In the genomic region with DNA sequence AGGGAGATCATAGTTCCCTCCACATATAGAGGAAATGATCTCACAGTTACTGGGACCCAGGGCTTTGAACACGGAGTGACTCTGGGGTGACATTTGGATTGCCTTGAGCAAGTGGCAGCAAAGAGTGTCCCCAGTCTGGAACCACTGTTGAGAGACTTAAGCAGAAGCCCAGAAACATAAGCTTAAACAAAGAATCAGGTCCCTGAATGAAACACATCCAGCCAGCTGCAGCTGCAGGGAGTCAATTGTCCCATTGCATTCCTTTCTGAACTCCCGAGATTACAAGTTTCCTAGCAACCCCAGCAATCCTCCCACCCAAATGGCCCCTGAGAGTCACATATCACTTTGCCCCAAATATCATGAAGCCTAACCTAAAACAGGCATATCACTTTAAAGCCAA, we compare ENCODE assay signal across 13 mouse cellular contexts.
DNase-seq lines count a peak whose midpoint lies in the region; ATAC-seq and TF ChIP-seq lines count a peak whose summit lies in the region.
"Had no signal": no experiment of that assay in that cellular context is flagged by ENCODE, and none has a peak within 500 bp of the region (broad histone marks: within the 10 kb centered on the region; RNA-seq: fewer than 3 reads in every experiment).

No protein-coding gene starts in this region.

- H3K9ac ChIP-seq in hindbrain, embryonic 11.5 days (ENCODE audit: low read depth, low read length), result no peak overlapping the region
- no peak overlapping the region for H3K9ac ChIP-seq in hindbrain, postnatal 0 days (replicated peaks; ENCODE audit: low read length)
- no peak overlapping the region for H3K9ac ChIP-seq in neural tube, embryonic 15.5 days (replicated peaks)
- no peak overlapping the region for H3K9ac ChIP-seq in embryonic facial prominence, embryonic 12.5 days
- H3K9ac ChIP-seq in neural tube, embryonic 11.5 days (ENCODE audit: low read length), result no peak overlapping the region

- no peak for TF ChIP-seq CTCF in hindbrain, postnatal 0 days (IDR thresholded peaks at IDR 0.05; ENCODE audit: low read depth)

- ATAC-seq in hindbrain, embryonic 11.5 days (ENCODE audit: low FRiP score), result peak; percentile 46
- ATAC-seq in hindbrain, postnatal 0 days, result no peak
- no peak for ATAC-seq in neural tube, embryonic 15.5 days (ENCODE audit: low FRiP score)
- 0 out of 2 replicates have a peak, but pooled peaks have one; percentile 1 for ATAC-seq in embryonic facial prominence, embryonic 12.5 days (ENCODE audit: insufficient number of reproducible peaks, insufficient read depth, low FRiP score, low TSS enrichment)
- peak; percentile 42; the same call in 1 of the 2 replicates for ATAC-seq in neural tube, embryonic 11.5 days (ENCODE audit: insufficient read depth, low FRiP score, low TSS enrichment)
- ATAC-seq: intestine, embryonic 16.5 days had no signal

- H3K36me3 ChIP-seq in hindbrain, embryonic 11.5 days (ENCODE audit: control insufficient read depth, insufficient read depth, low read length), result no peaks in the 10 kb centered on the region
- no peaks in the 10 kb centered on the region for H3K36me3 ChIP-seq in hindbrain, postnatal 0 days (ENCODE audit: insufficient read depth, low read length)
- no peaks in the 10 kb centered on the region for H3K36me3 ChIP-seq in neural tube, embryonic 15.5 days
- no peaks in the 10 kb centered on the region for H3K36me3 ChIP-seq in embryonic facial prominence, embryonic 12.5 days
- H3K36me3 ChIP-seq in neural tube, embryonic 11.5 days (ENCODE audit: control insufficient read depth, insufficient read depth, low read length), result no peaks in the 10 kb centered on the region

- no peak overlapping the region for H3K27ac ChIP-seq in hindbrain, embryonic 11.5 days (ENCODE audit: low read depth, low read length)
- H3K27ac ChIP-seq in hindbrain, postnatal 0 days, result no peak overlapping the region
- no peak overlapping the region for H3K27ac ChIP-seq in neural tube, embryonic 15.5 days (replicated peaks)
- 0 out of 2 replicates have a peak overlapping the region, but pooled peaks have one; percentile 41 for H3K27ac ChIP-seq in embryonic facial prominence, embryonic 12.5 days
- H3K27ac ChIP-seq in neural tube, embryonic 11.5 days (ENCODE audit: low read depth, low read length), result no peak overlapping the region

- DNase-seq in hindbrain, embryonic 11.5 days (ENCODE audit: low spot score), result peak; percentile 45
- no peak for DNase-seq in hindbrain, postnatal 0 days (ENCODE audit: low spot score)
- DNase-seq in neural tube, embryonic 10.5 days (ENCODE audit: extremely low spot score, low spot score), result peak; percentile 32
- DNase-seq in neural tube, embryonic 11.5 days (ENCODE audit: low spot score), result peak; percentile 45
- DNase-seq in spleen, postnatal 4 days (ENCODE audit: low spot score in 2 of 2), result no peak
- DNase-seq: adrenal gland, postnatal 10 days; heart, adult 11 months; liver; lung, postnatal 10 days; thymus, adult 2 months had no signal

- H3K9me3 ChIP-seq in hindbrain, embryonic 11.5 days (ENCODE audit: control insufficient read depth, low read length), result no peaks in the 10 kb centered on the region
- no peaks in the 10 kb centered on the region for H3K9me3 ChIP-seq in hindbrain, postnatal 0 days (ENCODE audit: low read length)
- H3K9me3 ChIP-seq in neural tube, embryonic 15.5 days (replicated peaks), result no peaks in the 10 kb centered on the region
- no peaks in the 10 kb centered on the region for H3K9me3 ChIP-seq in embryonic facial prominence, embryonic 12.5 days
- no peaks in the 10 kb centered on the region for H3K9me3 ChIP-seq in neural tube, embryonic 11.5 days (ENCODE audit: control insufficient read depth, low read length)

- no peak overlapping the region for H3K4me2 ChIP-seq in hindbrain, embryonic 11.5 days (replicated peaks; ENCODE audit: low read depth, low read length)
- H3K4me2 ChIP-seq in hindbrain, postnatal 0 days (ENCODE audit: low read depth, low read length), result no peak overlapping the region
- H3K4me2 ChIP-seq in neural tube, embryonic 15.5 days, result no peak overlapping the region
- no peak overlapping the region for H3K4me2 ChIP-seq in embryonic facial prominence, embryonic 12.5 days (replicated peaks)
- H3K4me2 ChIP-seq in neural tube, embryonic 11.5 days (ENCODE audit: low read depth), result no peak overlapping the region

- H3K27me3 ChIP-seq in hindbrain, embryonic 11.5 days (ENCODE audit: control insufficient read depth, insufficient read depth, low read length), result no peaks in the 10 kb centered on the region
- no peaks in the 10 kb centered on the region for H3K27me3 ChIP-seq in hindbrain, postnatal 0 days (ENCODE audit: insufficient read depth, low read length)
- H3K27me3 ChIP-seq in neural tube, embryonic 15.5 days (replicated peaks), result no peaks in the 10 kb centered on the region
- H3K27me3 ChIP-seq in embryonic facial prominence, embryonic 12.5 days, result no peaks in the 10 kb centered on the region
- H3K27me3 ChIP-seq in neural tube, embryonic 11.5 days (ENCODE audit: control insufficient read depth, insufficient read depth, low read length), result no peaks in the 10 kb centered on the region

- 9% methylated on average over 2 of the region's 2 CpGs for WGBS in hindbrain, embryonic 11.5 days
- WGBS in hindbrain, postnatal 0 days, result 0% methylated on average over 2 of the region's 2 CpGs
- WGBS in neural tube, embryonic 15.5 days, result 3% methylated on average over 2 of the region's 2 CpGs
- WGBS in embryonic facial prominence, embryonic 12.5 days, result 14% methylated on average over 2 of the region's 2 CpGs
- 5% methylated on average over 2 of the region's 2 CpGs for WGBS in neural tube, embryonic 11.5 days

- H3K4me1 ChIP-seq in hindbrain, embryonic 11.5 days (replicated peaks; ENCODE audit: control insufficient read depth, insufficient read depth, low read length), result no peaks in the 10 kb centered on the region; the same call in 1 of the 2 replicates
- H3K4me1 ChIP-seq in hindbrain, postnatal 0 days (ENCODE audit: insufficient read depth, low read length), result no peaks in the 10 kb centered on the region
- 0 out of 2 replicates have a peak, but pooled peaks cover 7% of the 10 kb centered on the region for H3K4me1 ChIP-seq in neural tube, embryonic 15.5 days
- H3K4me1 ChIP-seq in embryonic facial prominence, embryonic 12.5 days, result peaks cover 13% of the 10 kb centered on the region
- peaks cover 2% of the 10 kb centered on the region; the same call in 1 of the 2 replicates for H3K4me1 ChIP-seq in neural tube, embryonic 11.5 days (ENCODE audit: control insufficient read depth, insufficient read depth, low read length)

- no peak overlapping the region for H3K4me3 ChIP-seq in hindbrain, embryonic 11.5 days (ENCODE audit: low read depth, low read length)
- H3K4me3 ChIP-seq in hindbrain, postnatal 0 days (ENCODE audit: low read length), result no peak overlapping the region
- H3K4me3 ChIP-seq in neural tube, embryonic 15.5 days (replicated peaks), result no peak overlapping the region
- H3K4me3 ChIP-seq in embryonic facial prominence, embryonic 12.5 days, result no peak overlapping the region
- no peak overlapping the region for H3K4me3 ChIP-seq in neural tube, embryonic 11.5 days (ENCODE audit: low read depth, low read length)

Comparison
In these comparisons a context has a peak if more than half of its experiments do, and no peak if none do; other contexts are left out.
1. ATAC-seq: peak in hindbrain, embryonic 11.5 days (single experiment), embryonic facial prominence, embryonic 12.5 days (single experiment) and neural tube, embryonic 11.5 days (single experiment); none in hindbrain, postnatal 0 days (single experiment) and neural tube, embryonic 15.5 days (single experiment).
2. DNase-seq: peak in hindbrain, embryonic 11.5 days (single experiment), neural tube, embryonic 10.5 days (single experiment) and neural tube, embryonic 11.5 days (single experiment); none in hindbrain, postnatal 0 days (single experiment) and spleen, postnatal 4 days (0 of 2).